Mouse (Mus musculus): ENCODE results near the gene Slc22a5. TPM values are rescaled to one million over a fixed set of nuclear protein-coding genes. Genes with fewer than 3 reads are reported as not detected.

Gene Slc22a5
- polyA plus RNA-seq, 1 experiment from 2014 or later = 32.0 TPM

- no peak overlapping the region for H3K27ac ChIP-seq
- DNase-seq (ENCODE audit: low spot score) = peak; percentile 44
- no peak overlapping the region for H3K4me3 ChIP-seq (replicated peaks; ENCODE audit: low read depth, low read length)
- no peak overlapping the region for H3K9ac ChIP-seq (ENCODE audit: low read depth, low read length)
- H3K4me2 ChIP-seq (ENCODE audit: low read length) = no peak overlapping the region
- 48% methylated on average over 10 of the region's 10 CpGs for whole genome bisulfite sequencing
- H3K27me3 ChIP-seq (ENCODE audit: insufficient read depth, low read length) = no peaks in the 10 kb centered on the region
- H3K9me3 ChIP-seq (replicated peaks; ENCODE audit: low read length) = no peaks in the 10 kb centered on the region
- no peak for ATAC-seq (replicated peaks; ENCODE audit: low FRiP score, low read depth)
- H3K36me3 ChIP-seq (ENCODE audit: insufficient read depth, low read length) = no peaks in the 10 kb centered on the region
- H3K4me1 ChIP-seq (replicated peaks; ENCODE audit: insufficient read depth, low read length) = no peaks in the 10 kb centered on the region
- TF ChIP-seq CTCF (IDR thresholded peaks at IDR 0.05; ENCODE audit: low read depth) = no peak
These were observed 48.4 kb downstream of the Slc22a5 start for GRCm38 (mm10) chr11:53843106-53843505.

DNA sequence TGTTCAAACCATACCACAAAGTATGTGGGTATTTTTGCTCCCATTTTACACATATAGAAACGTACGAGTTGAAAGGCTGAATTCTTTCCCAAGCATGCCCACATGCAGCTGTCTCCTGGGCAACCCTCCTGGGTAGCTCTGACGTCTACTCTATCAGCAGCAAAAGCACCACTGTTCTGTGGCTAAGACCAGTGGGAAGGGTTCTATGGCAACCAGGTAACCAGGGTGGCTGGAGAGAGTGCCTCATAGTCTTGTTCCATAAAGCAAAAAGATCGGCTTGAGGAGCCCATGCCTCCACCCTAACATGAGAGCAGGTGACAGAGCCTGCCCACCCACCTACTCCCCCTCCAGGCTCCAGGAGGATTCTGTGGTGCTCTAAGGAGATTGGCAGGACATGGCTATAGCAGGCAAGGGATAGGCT lies 49.3 kb downstream of the Slc22a5 start:
- no peaks in the 10 kb centered on the region for H3K9me3 ChIP-seq (replicated peaks; ENCODE audit: low read length)
- ATAC-seq (replicated peaks; ENCODE audit: low FRiP score, low read depth) (no peak), DNase-seq (ENCODE audit: low spot score) (no peak)
- H3K9ac ChIP-seq (ENCODE audit: low read depth, low read length) = no peak overlapping the region
- no peaks in the 10 kb centered on the region for H3K27me3 ChIP-seq (ENCODE audit: insufficient read depth, low read length)
- no peaks in the 10 kb centered on the region for H3K4me1 ChIP-seq (replicated peaks; ENCODE audit: insufficient read depth, low read length)
- no peak overlapping the region for H3K4me3 ChIP-seq (replicated peaks; ENCODE audit: low read depth, low read length)
- H3K36me3 ChIP-seq (ENCODE audit: insufficient read depth, low read length) = no peaks in the 10 kb centered on the region
- WGBS = 72% methylated on average over 4 of the region's 4 CpGs
- no peak overlapping the region for H3K4me2 ChIP-seq (ENCODE audit: low read length)
- H3K27ac ChIP-seq = no peak overlapping the region
- no peak for TF ChIP-seq CTCF (IDR thresholded peaks at IDR 0.05; ENCODE audit: low read depth)

- Histone ChIP-seq H3K27ac (no peak overlapping the region), H3K4me3 (replicated peaks; ENCODE audit: low read depth, low read length) (no peak overlapping the region), H3K27me3 (ENCODE audit: insufficient read depth, low read length) (no peaks in the 10 kb centered on the region), H3K36me3 (ENCODE audit: insufficient read depth, low read length) (no peaks in the 10 kb centered on the region), H3K9ac (ENCODE audit: low read depth, low read length) (no peak overlapping the region), H3K4me1 (replicated peaks; ENCODE audit: insufficient read depth, low read length) (no peaks in the 10 kb centered on the region), H3K9me3 (replicated peaks; ENCODE audit: low read length) (no peaks in the 10 kb centered on the region), H3K4me2 (ENCODE audit: low read length) (no peak overlapping the region)
- 81% methylated on average over 12 of the region's 12 CpGs for WGBS
- no peak for DNase-seq (ENCODE audit: low spot score)
- no peak for ATAC-seq (replicated peaks; ENCODE audit: low FRiP score, low read depth)
- no peak for TF ChIP-seq CTCF (IDR thresholded peaks at IDR 0.05; ENCODE audit: low read depth)
These were observed 49.9 kb downstream of the Slc22a5 start for GRCm38 (mm10) chr11:53841514-53841913.

- Histone ChIP-seq H3K27me3 (ENCODE audit: insufficient read depth, low read length) (no peaks in the 10 kb centered on the region), H3K4me3 (replicated peaks; ENCODE audit: low read depth, low read length) (no peak overlapping the region), H3K4me2 (ENCODE audit: low read length) (no peak overlapping the region), H3K36me3 (ENCODE audit: insufficient read depth, low read length) (no peaks in the 10 kb centered on the region), H3K9me3 (replicated peaks; ENCODE audit: low read length) (no peaks in the 10 kb centered on the region), H3K27ac (no peak overlapping the region), H3K4me1 (replicated peaks; ENCODE audit: insufficient read depth, low read length) (no peaks in the 10 kb centered on the region), H3K9ac (ENCODE audit: low read depth, low read length) (no peak overlapping the region)
- TF ChIP-seq CTCF (IDR thresholded peaks at IDR 0.05; ENCODE audit: low read depth) = no peak
- ATAC-seq (replicated peaks; ENCODE audit: low FRiP score, low read depth) = no peak
- 48% methylated on average over 8 of the region's 8 CpGs for WGBS
- DNase-seq (ENCODE audit: low spot score) = peak; percentile 23
These were observed 51.5 kb downstream of the Slc22a5 start for GRCm38 (mm10) chr11:53839663-53840642.

DNA sequence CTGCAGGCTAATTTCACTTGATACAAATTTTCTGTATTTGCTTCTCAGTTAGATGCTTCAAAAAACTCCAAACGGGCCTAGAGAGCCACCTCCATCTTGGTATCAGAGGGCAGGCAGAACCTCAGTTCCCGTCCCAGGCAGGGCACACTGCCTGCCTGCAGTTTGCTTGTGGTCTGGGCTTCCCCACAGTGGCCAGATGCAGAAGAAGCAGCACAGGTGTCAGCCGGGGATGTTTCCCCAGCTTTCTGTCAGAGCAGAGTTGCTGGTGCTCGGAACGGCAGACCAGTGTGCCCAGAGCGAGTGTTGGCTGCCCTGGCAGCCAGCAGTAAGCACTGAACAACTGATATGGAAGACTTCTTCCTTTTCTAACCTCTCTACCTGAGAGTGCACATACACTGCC lies 52.3 kb downstream of the Slc22a5 start:
- Histone ChIP-seq H3K27me3 (ENCODE audit: insufficient read depth, low read length) (no peaks in the 10 kb centered on the region), H3K4me1 (replicated peaks; ENCODE audit: insufficient read depth, low read length) (no peaks in the 10 kb centered on the region), H3K36me3 (ENCODE audit: insufficient read depth, low read length) (no peaks in the 10 kb centered on the region), H3K9me3 (replicated peaks; ENCODE audit: low read length) (no peaks in the 10 kb centered on the region), H3K4me3 (replicated peaks; ENCODE audit: low read depth, low read length) (no peak overlapping the region), H3K27ac (no peak overlapping the region), H3K9ac (ENCODE audit: low read depth, low read length) (no peak overlapping the region), H3K4me2 (ENCODE audit: low read length) (no peak overlapping the region)
- ATAC-seq (replicated peaks; ENCODE audit: low FRiP score, low read depth) = no peak
- DNase-seq (ENCODE audit: low spot score) = no peak
- 80% methylated on average over 6 of the region's 6 CpGs for WGBS
- no peak for TF ChIP-seq CTCF (IDR thresholded peaks at IDR 0.05; ENCODE audit: low read depth)

- ATAC-seq (replicated peaks; ENCODE audit: low FRiP score, low read depth) (no peak), DNase-seq (ENCODE audit: low spot score) (no peak)
- H3K4me2 ChIP-seq (ENCODE audit: low read length) = no peak overlapping the region
- H3K9ac ChIP-seq (ENCODE audit: low read depth, low read length) = no peak overlapping the region
- no peak for TF ChIP-seq CTCF (IDR thresholded peaks at IDR 0.05; ENCODE audit: low read depth)
- WGBS = 87% methylated on average over 5 of the region's 5 CpGs
- no peak overlapping the region for H3K27ac ChIP-seq
- H3K9me3 ChIP-seq (replicated peaks; ENCODE audit: low read length) = no peaks in the 10 kb centered on the region
- H3K4me1 ChIP-seq (replicated peaks; ENCODE audit: insufficient read depth, low read length) = no peaks in the 10 kb centered on the region
- no peaks in the 10 kb centered on the region for H3K36me3 ChIP-seq (ENCODE audit: insufficient read depth, low read length)
- no peak overlapping the region for H3K4me3 ChIP-seq (replicated peaks; ENCODE audit: low read depth, low read length)
- H3K27me3 ChIP-seq (ENCODE audit: insufficient read depth, low read length) = no peaks in the 10 kb centered on the region
These were observed 53.7 kb downstream of the Slc22a5 start for GRCm38 (mm10) chr11:53837731-53838130.
